Mouse (Mus musculus) lung, adult 2 months (tissue): Measurements from ENCODE around the gene Cops3.

Experiments used
- CTCF ChIP-seq: fragments of 200-500 bp; IDR thresholded peaks from 2 replicates; pipeline ENCODE4 v1.5.1; 2011; ENCODE audit warnings: mild to moderate bottlenecking, low read length, control low read depth; ENCODE audit not compliant: insufficient read depth
- POLR2A ChIP-seq: fragments of 200-500 bp; IDR thresholded peaks from 2 replicates; pipeline ENCODE4 v1.6.1; 2011; ENCODE audit warnings: low read depth, mild to moderate bottlenecking, control low read depth, low read length, borderline replicate concordance; ENCODE audit errors: extremely low read depth

DNA sequence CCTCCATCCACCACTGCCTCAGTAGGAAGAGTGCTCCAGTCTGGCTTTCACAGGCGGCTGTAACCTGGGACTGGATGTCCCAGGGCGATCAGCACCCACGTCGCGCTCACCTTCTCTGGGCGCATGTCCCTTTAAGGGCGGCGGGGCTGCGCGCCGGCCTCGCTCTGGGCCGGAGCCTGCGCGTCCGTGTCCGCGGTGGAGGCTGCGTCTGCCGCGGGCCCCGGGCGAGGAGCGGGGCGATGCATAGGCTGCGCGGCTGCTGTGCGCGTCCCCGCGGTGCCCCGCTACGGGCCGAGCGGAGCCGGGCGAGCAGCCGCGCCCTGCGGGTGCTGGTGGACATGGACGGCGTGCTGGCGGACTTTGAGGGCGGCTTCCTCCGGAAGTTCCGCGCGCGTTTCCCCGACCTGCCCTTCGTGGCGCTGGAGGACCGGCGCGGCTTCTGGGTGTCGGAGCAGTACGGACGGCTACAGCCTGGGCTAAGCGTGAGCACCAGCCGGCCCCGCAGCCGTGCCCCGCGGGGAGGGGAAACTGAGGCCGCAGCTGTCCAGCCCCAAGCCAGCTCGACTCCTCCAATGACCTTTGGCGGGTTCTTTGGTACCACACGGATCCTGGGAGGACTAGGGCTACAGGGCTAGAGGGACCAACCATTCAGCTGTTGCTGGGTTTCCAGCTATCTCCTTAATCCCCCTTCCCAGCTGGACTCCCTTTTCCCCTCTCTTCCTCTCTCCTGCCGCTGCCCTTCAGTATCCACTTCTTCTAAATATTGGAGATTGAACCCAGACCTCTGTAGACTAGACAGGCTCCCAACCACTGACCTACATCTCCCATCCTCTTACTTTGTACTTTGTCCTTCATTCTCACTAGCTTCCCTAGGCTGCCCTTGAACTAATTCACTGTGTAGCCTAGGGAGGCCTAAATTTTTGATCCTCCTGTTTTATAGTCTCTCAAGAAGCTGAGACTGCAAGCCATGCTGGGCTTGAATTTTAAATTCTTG lies 8.6 kb upstream of the Cops3 start:
- TF ChIP-seq CTCF (no peak), POLR2A (peak; percentile 50; the same call in 1 of the 2 replicates)
